Mouse (Mus musculus): ENCODE measurements at regions not wholly inside any gene's neighbourhood (a gene's known extent, or its start where the extent isn't known, plus 50 kb on each side); places are given as distances from the start of the nearest gene placed in this dataset.

DNA sequence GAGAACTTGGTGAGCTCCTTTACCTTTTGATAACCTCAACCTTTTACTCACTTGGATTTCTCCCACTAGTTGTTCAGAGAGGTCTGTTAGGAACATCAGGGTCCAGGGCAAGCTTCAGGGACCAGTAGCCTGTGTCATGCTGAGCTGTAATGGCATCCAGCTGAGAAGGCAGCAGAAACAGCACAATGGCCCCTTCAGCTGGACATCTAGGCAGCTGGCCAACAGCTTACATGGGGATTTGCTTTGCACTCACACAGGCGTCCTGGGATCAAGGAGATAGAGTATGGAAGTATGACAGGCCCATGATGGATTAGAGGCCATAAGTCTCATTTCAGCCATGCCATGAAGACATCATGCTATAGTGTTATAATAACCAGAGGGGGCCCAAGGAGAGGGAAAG, 320.2 kb upstream of the Irx1 start:
- H3K27me3 ChIP-seq (ENCODE audit: control insufficient read depth, insufficient read depth, low read length): no peaks in the 10 kb centered on the region
- DNase-seq (ENCODE audit: low read depth in 3 of 3, low spot score in 3 of 3) (no peak), ATAC-seq (ENCODE audit: insufficient read depth) (no peak)
- H3K27ac ChIP-seq: no peak overlapping the region
- TF ChIP-seq EP300 (IDR thresholded peaks at IDR 0.05; ENCODE audit: low read depth): no peak
- TF ChIP-seq CTCF (IDR thresholded peaks at IDR 0.05; ENCODE audit: low read depth): no peak
- H3K4me1 ChIP-seq (replicated peaks; ENCODE audit: control insufficient read depth in 2 of 2, insufficient read depth in 2 of 2, low read length in 1 of 2): no peaks in the 10 kb centered on the region
- no peak overlapping the region for H3K9ac ChIP-seq (replicated peaks)
- no peaks in the 10 kb centered on the region for H3K36me3 ChIP-seq (replicated peaks; ENCODE audit: control insufficient read depth, insufficient read depth, low read depth)
- WGBS (ENCODE audit: insufficient replicate concordance): 39% methylated on average over 1 of the region's 1 CpGs
- no peak overlapping the region for H3K4me2 ChIP-seq (ENCODE audit: low read depth)
- no peaks in the 10 kb centered on the region for H3K9me3 ChIP-seq (ENCODE audit: control insufficient read depth, low read length)
- H3K4me3 ChIP-seq (ENCODE audit: insufficient read depth in 1 of 2, low read depth in 2 of 2, low read length in 2 of 2): no peak overlapping the region

- H3K4me3 ChIP-seq (ENCODE audit: insufficient read depth in 1 of 2, low read depth in 2 of 2, low read length in 2 of 2): no peak overlapping the region
- no peaks in the 10 kb centered on the region for H3K27me3 ChIP-seq (ENCODE audit: control insufficient read depth, insufficient read depth, low read length)
- H3K4me1 ChIP-seq (replicated peaks; ENCODE audit: control insufficient read depth in 2 of 2, insufficient read depth in 2 of 2, low read length in 1 of 2): no peaks in the 10 kb centered on the region
- WGBS (ENCODE audit: insufficient replicate concordance): 71% methylated on average over 4 of the region's 4 CpGs
- no peak overlapping the region for H3K27ac ChIP-seq
- ATAC-seq (ENCODE audit: insufficient read depth) (no peak), DNase-seq (ENCODE audit: low read depth in 3 of 3, low spot score in 3 of 3) (no peak)
- TF ChIP-seq EP300 (IDR thresholded peaks at IDR 0.05; ENCODE audit: low read depth) (no peak), CTCF (IDR thresholded peaks at IDR 0.05; ENCODE audit: low read depth) (no peak)
- H3K9ac ChIP-seq (replicated peaks): no peak overlapping the region
- H3K36me3 ChIP-seq (replicated peaks; ENCODE audit: control insufficient read depth, insufficient read depth, low read depth): no peaks in the 10 kb centered on the region
- H3K9me3 ChIP-seq (ENCODE audit: control insufficient read depth, low read length): no peaks in the 10 kb centered on the region
- H3K4me2 ChIP-seq (ENCODE audit: low read depth): no peak overlapping the region
Observed at GRCm38 (mm10) chr13:72286301-72286700, 322.8 kb upstream of the Irx1 start.

- Histone ChIP-seq H3K4me3 (ENCODE audit: insufficient read depth in 1 of 2, low read depth in 2 of 2, low read length in 2 of 2) (no peak overlapping the region), H3K27me3 (ENCODE audit: control insufficient read depth, insufficient read depth, low read length) (no peaks in the 10 kb centered on the region), H3K27ac (no peak overlapping the region), H3K9me3 (ENCODE audit: control insufficient read depth, low read length) (no peaks in the 10 kb centered on the region), H3K9ac (replicated peaks) (no peak overlapping the region), H3K36me3 (replicated peaks; ENCODE audit: control insufficient read depth, insufficient read depth, low read depth) (no peaks in the 10 kb centered on the region), H3K4me2 (ENCODE audit: low read depth) (no peak overlapping the region), H3K4me1 (replicated peaks; ENCODE audit: control insufficient read depth in 2 of 2, insufficient read depth in 2 of 2, low read length in 1 of 2) (no peaks in the 10 kb centered on the region)
- 46% methylated on average over 13 of the region's 13 CpGs for WGBS (ENCODE audit: insufficient replicate concordance)
- DNase-seq (ENCODE audit: low read depth in 3 of 3, low spot score in 3 of 3) (no peak), ATAC-seq (ENCODE audit: insufficient read depth) (no peak)
- TF ChIP-seq EP300 (IDR thresholded peaks at IDR 0.05; ENCODE audit: low read depth) (no peak), CTCF (IDR thresholded peaks at IDR 0.05; ENCODE audit: low read depth) (no peak)
Observed at GRCm38 (mm10) chr13:72288381-72289092, 325.0 kb upstream of the Irx1 start.

DNA sequence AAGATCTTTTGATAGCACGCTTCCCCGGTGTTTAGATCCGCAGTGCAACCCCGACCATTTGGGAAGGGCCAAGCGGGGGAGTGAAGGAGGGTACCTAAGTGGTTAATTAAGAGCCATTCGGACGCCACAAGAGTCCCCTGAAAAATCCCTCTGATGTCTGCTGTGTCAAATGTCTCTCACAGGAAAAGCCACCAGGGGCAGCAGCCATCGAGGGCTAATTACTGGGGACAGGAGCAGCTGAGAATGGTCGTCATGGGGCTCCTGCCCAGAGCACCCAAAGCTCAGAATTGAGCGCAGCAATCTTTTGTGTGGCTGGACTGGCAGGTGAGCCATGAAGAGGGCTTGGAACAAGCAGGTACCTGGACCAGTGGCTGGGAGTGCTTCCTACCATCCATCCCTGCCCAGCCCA, 325.6 kb upstream of the Irx1 start:
- Histone ChIP-seq H3K27me3 (ENCODE audit: control insufficient read depth, insufficient read depth, low read length) (no peaks in the 10 kb centered on the region), H3K27ac (no peak overlapping the region), H3K4me1 (replicated peaks; ENCODE audit: control insufficient read depth in 2 of 2, insufficient read depth in 2 of 2, low read length in 1 of 2) (no peaks in the 10 kb centered on the region), H3K9me3 (ENCODE audit: control insufficient read depth, low read length) (no peaks in the 10 kb centered on the region), H3K4me2 (ENCODE audit: low read depth) (no peak overlapping the region), H3K4me3 (ENCODE audit: insufficient read depth in 1 of 2, low read depth in 2 of 2, low read length in 2 of 2) (no peak overlapping the region), H3K9ac (replicated peaks) (no peak overlapping the region), H3K36me3 (replicated peaks; ENCODE audit: control insufficient read depth, insufficient read depth, low read depth) (no peaks in the 10 kb centered on the region)
- DNase-seq (ENCODE audit: low read depth in 3 of 3, low spot score in 3 of 3) (no peak), ATAC-seq (ENCODE audit: insufficient read depth) (no peak)
- 18% methylated on average over 10 of the region's 10 CpGs for WGBS (ENCODE audit: insufficient replicate concordance)
- no peak for TF ChIP-seq CTCF (IDR thresholded peaks at IDR 0.05; ENCODE audit: low read depth)
- TF ChIP-seq EP300 (IDR thresholded peaks at IDR 0.05; ENCODE audit: low read depth): no peak

DNA sequence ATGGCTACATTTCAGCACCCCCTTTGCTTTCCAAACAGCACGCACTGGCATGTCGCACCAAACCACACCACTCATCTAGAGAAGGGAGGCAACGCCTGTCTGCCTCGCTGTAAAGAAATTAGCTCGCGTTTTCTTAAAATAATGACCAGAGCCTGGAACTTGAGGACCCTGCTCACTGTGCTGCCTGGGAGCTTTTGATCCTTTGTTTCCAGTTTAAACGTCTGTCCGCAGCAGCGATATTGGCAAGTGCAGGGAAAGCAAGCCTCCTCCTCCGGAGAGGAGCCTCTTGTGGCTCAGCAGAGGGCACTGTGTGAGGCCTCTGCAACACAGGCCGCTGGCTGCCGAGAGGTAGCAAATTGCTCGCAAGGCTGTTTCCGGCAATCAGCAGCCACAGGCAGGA, 328.8 kb upstream of the Irx1 start:
- Histone ChIP-seq H3K9ac (replicated peaks) (no peak overlapping the region), H3K27me3 (ENCODE audit: control insufficient read depth, insufficient read depth, low read length) (no peaks in the 10 kb centered on the region), H3K36me3 (replicated peaks; ENCODE audit: control insufficient read depth, insufficient read depth, low read depth) (no peaks in the 10 kb centered on the region), H3K4me2 (ENCODE audit: low read depth) (no peak overlapping the region), H3K4me1 (replicated peaks; ENCODE audit: control insufficient read depth in 2 of 2, insufficient read depth in 2 of 2, low read length in 1 of 2) (no peaks in the 10 kb centered on the region), H3K4me3 (ENCODE audit: insufficient read depth in 1 of 2, low read depth in 2 of 2, low read length in 2 of 2) (no peak overlapping the region), H3K27ac (no peak overlapping the region), H3K9me3 (ENCODE audit: control insufficient read depth, low read length) (no peaks in the 10 kb centered on the region)
- no peak for ATAC-seq (ENCODE audit: insufficient read depth)
- no peak for DNase-seq (ENCODE audit: low read depth in 3 of 3, low spot score in 3 of 3)
- 8% methylated on average over 14 of the region's 14 CpGs for WGBS (ENCODE audit: insufficient replicate concordance)
- TF ChIP-seq EP300 (IDR thresholded peaks at IDR 0.05; ENCODE audit: low read depth) (no peak), CTCF (IDR thresholded peaks at IDR 0.05; ENCODE audit: low read depth) (peak; percentile 43)

Data from liver, embryonic 14.5 days (tissue).